Mouse (Mus musculus): ENCODE results near the gene Gpr180.

Gpr180 gene

GRCm38 (mm10) chr14:118209642-118210041 is 72.7 kb downstream of the Gpr180 start:
- DNase-seq (ENCODE audit: low spot score), result no peak

GRCm38 (mm10) chr14:118212188-118212804 is 75.3 kb downstream of the Gpr180 start:
- no peak for DNase-seq (ENCODE audit: low spot score)
